Mouse (Mus musculus) yolk sac, embryonic 10.5 days (tissue): ENCODE measurements around the gene Fbxo3.
A peak's percentile ranks its signal among the peaks of the same experiment; 100 is the strongest.
"Not testable (repeated sequence)": the region's sequence is repeated elsewhere in the genome, so short reads cannot be mapped to it uniquely, and the experiment has no call there.

Experiments
- DNase-seq: peaks from one replicate; pipeline ENCODE4 v3.0.0-alpha.2; 2017; ENCODE audit warnings: low spot score

Gene Fbxo3

DNA sequence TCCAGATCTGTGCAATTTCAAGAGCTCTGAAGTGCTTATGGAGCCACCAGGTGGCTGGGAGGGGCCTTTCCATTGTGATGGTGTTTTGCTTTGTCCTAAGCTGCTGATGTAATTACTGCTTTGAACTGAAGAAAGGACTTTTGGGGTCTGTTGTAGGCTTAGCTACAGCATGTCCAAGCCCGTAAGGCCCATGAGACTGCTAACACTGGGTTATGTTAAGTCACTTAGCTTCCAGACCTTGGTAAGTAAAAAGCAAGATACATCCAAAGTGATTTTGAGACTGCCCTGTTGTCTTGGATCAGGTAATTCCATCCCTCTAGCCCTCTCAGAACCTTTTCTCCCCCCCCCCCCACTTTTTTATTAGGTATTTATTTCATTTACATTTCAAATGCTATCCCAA, 69.3 kb downstream of the Fbxo3 start:
- DNase-seq, result not testable (repeated sequence)

DNA sequence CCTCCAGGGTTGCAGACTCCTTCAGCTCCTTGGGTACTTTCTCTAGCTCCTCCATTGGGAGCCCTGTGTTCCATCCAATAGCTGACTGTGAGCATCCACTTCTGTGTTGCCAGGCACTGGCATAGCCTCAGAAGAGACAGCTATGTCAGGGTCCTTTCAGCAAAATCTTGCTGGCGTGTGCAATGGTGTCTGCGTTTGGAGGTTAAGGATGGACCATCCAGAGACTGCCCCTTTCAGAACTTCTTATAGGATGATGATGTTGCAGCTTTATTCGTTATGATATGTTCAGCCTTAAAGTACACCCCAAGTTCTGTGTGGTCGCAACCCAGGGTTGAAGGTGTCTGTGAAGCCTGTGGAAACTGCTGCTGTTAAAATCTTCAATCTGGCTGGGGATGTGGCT, 69.9 kb downstream of the Fbxo3 start:
- not testable (repeated sequence) for DNase-seq

DNA sequence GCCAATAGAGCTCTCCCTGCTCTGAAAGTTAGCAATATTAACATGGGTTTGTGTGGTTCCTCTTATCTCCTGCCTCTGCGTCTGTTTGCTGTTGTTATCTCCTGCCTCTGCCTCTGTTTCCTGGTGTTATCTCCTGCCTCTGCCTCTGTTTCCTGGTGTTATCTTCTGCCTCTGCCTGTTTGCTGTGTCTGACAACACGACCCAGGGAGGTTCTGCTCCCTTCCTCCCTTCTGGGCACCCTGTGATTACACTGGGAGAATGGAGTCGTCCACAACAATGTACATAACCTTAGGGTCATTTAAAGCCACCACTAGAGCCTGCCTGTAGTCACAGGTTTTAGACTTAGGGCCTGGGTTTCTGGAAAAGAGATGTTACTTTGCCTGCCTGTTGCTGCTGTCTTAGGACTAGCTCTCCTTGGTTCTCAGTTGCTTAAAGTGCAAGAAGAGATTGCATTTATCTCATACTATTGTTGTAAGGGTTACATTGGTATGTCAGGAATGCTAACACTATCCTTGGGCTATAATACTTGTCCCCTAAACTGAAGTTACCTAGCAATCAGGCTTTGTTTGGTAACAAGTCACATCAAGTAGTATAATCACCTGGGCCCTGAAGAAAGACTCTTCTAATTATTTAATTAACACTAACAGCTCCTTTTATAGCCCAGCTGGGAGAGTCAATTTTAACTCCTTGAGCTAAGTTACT, 71.2 kb downstream of the Fbxo3 start:
- peak; percentile 85 for DNase-seq

DNA sequence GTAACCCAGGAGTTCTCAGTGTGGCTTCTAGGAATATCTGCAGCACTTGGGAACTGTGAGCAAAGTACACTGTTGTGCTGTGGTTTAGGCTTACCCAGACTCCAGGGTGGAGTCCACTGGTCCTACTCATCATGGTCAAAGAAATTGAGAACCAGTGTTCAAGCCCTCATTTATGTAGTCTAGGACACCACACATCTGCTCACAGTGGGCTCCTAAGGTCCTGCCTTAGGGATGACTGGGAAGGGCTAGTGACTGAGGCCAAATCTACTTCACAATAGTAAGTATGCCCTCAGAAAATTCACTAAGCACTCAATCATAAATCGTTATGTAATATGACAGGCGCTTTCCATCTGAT, 71.7 kb downstream of the Fbxo3 start:
- no peak for DNase-seq

DNA sequence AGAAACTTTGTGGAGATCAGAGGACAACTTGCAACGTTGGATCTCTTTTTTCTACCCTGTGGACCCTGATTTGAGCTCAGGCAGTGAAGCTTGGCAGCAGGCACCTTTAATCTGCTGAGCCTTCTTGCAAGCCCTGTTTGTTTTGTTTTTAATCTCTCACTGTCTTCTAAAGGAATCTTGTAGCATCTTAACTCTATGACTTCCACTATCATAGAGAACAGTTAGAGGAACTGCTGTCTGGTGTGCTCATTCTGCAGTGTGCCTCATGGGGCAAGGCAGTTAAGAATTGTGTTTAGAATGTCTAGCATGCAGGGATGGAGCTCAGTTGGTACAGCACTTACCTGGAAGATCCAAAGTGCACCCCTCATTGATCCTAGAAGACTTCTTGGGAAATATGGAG, 72.4 kb downstream of the Fbxo3 start:
- no peak for DNase-seq

DNA sequence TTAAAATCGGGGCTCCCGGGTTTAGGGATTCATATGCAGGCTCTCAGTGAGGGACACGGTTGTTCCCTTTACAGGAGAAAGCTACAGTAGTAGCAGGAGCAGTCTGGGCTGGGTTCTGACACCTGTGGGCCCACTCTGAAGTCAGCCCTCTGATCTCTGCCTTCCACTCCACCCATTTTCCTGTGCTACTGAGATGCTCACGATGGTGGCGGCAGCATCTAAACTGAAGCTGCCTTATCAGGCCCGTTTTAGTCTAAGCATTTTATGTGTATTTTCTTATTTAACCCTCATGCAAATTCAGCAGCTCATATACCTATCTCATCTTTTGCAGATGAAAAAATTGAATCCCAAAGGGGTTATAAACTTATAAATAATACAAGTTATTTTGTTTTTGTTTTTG, 77.3 kb downstream of the Fbxo3 start:
- DNase-seq, result no peak

DNA sequence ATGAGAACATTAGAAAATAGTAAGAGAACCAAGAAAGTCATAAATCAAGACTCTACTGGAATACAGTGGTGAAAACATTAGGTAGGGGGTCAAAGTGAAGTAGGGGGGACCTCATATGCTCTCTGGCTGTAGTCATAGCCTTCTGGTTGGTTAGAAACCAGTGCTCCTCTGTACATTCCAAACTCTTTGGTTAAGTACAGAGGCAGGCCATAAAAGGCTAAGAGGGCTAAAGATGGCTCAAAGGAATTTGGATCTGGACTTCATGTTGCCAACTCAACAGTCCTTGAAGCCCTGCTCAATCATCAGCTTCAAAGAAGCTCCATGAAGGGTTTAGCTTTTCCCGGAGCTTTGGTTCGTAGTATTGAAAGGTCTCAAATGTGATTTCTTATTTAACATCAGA, 81.5 kb downstream of the Fbxo3 start:
- DNase-seq, result not testable (repeated sequence)

DNA sequence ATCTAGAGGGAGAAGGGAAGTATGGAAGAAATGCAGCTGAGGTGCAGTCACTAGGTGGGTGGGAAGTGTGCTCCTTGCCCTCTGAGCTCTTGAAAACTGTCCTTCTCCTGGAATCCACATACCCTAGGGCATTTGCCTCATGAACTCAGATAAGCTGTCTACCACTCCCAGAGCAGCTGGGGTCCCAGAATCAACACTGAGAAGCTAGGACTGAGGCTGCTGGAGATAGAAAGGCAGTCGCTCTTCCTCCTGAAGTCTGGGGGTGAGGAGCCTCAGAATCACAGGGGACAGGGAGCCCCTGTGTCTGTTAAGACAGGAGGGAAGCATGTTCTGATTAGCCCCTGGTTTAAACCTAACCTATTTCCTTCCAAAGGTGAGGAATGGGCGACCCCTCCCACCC, 82.0 kb downstream of the Fbxo3 start:
- peak; percentile 69 for DNase-seq

DNA sequence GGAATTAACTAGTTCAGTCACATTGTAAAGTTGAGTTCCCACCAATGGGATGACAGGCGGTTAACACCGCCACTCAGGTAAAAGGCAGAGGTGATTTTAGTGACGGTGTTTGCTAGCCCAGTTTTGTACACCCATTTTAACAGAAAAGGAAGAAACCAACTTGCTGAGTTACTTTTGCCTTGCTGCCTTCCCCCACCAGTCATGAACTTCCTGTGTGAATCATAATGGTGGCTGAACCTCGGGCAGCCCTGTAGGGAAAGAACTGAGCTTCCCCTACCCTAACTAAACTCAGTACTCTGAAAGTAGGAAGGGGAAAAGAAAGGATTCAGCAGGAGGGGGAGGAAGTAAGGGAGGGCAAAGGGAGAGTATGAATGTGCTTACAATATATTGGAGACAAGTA, 82.5 kb downstream of the Fbxo3 start:
- no peak for DNase-seq

DNA sequence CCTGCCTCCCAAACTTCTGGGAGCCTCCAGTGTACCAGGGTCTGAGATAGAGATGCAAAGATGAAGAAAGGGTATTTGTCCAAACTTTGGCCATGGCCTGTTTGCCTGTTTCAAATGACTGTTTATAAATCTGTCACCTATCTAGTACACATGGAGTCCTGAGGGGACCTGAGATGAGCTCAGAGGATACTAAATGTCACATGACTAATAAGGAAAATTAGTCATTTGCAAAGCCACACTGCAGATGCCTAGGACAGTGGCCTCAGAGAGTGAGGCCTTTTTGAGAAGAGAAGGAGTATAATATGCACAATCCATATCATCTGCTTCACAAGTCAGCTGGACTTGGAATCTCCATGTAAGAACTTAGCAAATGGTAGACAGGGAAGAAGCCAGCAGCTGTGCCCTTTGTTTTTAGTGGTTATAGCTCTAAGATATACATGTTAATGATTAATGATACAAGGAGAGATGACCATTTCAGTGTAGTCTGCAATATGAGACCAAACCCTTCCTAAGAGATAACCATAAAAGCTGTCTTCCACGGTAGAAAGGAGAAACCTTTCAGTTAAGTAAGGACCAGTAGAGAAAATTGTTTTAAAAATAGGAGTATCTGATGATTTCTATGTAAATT, 83.8 kb downstream of the Fbxo3 start:
- DNase-seq, result not testable (repeated sequence)
